Mouse (Mus musculus) embryonic fibroblast, embryonic 13.5 days (primary cell): ENCODE results near the gene Ninj2.

Experiments
- CTCF ChIP-seq: IDR thresholded peaks from 2 replicates; pipeline ENCODE4 v1.5.1; 2011; ENCODE audit warnings: mild to moderate bottlenecking, control low read depth, low read length, moderate library complexity, borderline replicate concordance; ENCODE audit not compliant: insufficient read depth
- POLR2A ChIP-seq: IDR thresholded peaks from 2 replicates; pipeline ENCODE4 v1.6.1; 2011; ENCODE audit warnings: low read depth, mild to moderate bottlenecking, control low read depth, low read length, moderate library complexity

GRCm38 (mm10) chr6:120114271-120114670 lies 21.1 kb downstream of the Ninj2 start:
- no peak for TF ChIP-seq POLR2A
- TF ChIP-seq CTCF, result no peak
